Mouse (Mus musculus) CH12.LX (cell line): ENCODE measurements around the gene Troap.

Source experiments
- CTCF ChIP-seq, 2 experiments: IDR thresholded peaks in 1 of 2; conservative IDR thresholded peaks in 1 of 2; 2 replicates each; pipeline ENCODE4 v1.5.1; 2011 to 2012; ENCODE audit warnings: low read depth in 2 of 2, low read length in 2 of 2, improper control_type of control experiment in 1 of 2, inconsistent platforms in 1 of 2, mild to moderate bottlenecking in 1 of 2, moderate library complexity in 1 of 2
- EP300 ChIP-seq: IDR thresholded peaks from 2 replicates; pipeline ENCODE4 v1.6.1; 2011; ENCODE audit warnings: low read length, improper control_type of control experiment
- JUND ChIP-seq: conservative IDR thresholded peaks from 2 replicates; pipeline ENCODE4 v1.6.1; 2011; ENCODE audit warnings: low read depth, low read length, improper control_type of control experiment
- MEF2A ChIP-seq: IDR thresholded peaks from 2 replicates; pipeline ENCODE4 v1.6.1; 2014; ENCODE audit warnings: low read depth, mild to moderate bottlenecking, inconsistent platforms, low read length, improper control_type of control experiment, borderline replicate concordance
- NRF1 ChIP-seq: IDR thresholded peaks from 2 replicates; pipeline ENCODE4 v1.6.1; 2014; ENCODE audit warnings: low read depth, mild to moderate bottlenecking, inconsistent platforms, low read length, improper control_type of control experiment, moderate library complexity
- POLR2A ChIP-seq: IDR thresholded peaks from 2 replicates; pipeline ENCODE4 v1.6.1; 2011; ENCODE audit warnings: low read depth, mild to moderate bottlenecking, improper control_type of control experiment, low read length
- POLR2AphosphoS2 ChIP-seq: IDR thresholded peaks from 2 replicates; pipeline ENCODE4 v1.6.1; 2011; ENCODE audit warnings: low read depth, low read length, improper control_type of control experiment
- TCF12 ChIP-seq: IDR thresholded peaks from 2 replicates; pipeline ENCODE4 v1.6.1; 2014; ENCODE audit warnings: low read depth, mild to moderate bottlenecking, inconsistent platforms, low read length, improper control_type of control experiment
- USF1 ChIP-seq: IDR thresholded peaks from 2 replicates; pipeline ENCODE4 v1.6.1; 2014; ENCODE audit warnings: low read depth, mild to moderate bottlenecking, inconsistent platforms, low read length, improper control_type of control experiment
- ZKSCAN1 ChIP-seq: IDR thresholded peaks from 2 replicates; pipeline ENCODE4 v1.6.1; 2012; ENCODE audit warnings: low read depth, inconsistent platforms, low read length, improper control_type of control experiment, borderline replicate concordance

DNA sequence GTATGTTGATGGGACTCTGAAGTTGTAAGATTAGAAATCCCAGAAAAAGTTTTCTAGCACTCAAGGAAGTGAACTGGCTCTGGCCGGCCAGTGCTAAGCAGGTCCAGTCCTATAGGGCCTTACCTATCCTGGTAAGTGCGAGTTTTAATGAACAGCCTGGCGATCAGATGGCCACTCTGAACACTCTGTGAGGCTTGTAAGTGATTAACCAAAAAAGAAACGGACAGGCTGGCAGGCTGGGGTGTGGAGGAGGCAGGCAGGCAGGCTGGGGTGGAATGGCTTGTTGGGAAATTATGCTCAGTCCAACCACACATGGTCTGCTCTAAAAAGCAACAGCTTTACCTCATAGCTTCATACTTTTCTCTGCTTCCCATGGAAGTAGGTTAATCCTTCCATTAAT, 38.9 kb upstream of the Troap start:
- TF ChIP-seq CTCF (conservative IDR thresholded peaks at IDR 0.05 in 1 of 2, IDR thresholded peaks at IDR 0.05 in 1 of 2; ENCODE audit: low read depth in 2 of 2, low read length in 2 of 2) (no peak), EP300 (no peak), MEF2A (no peak), TCF12 (no peak), JUND (no peak), POLR2AphosphoS2 (no peak), USF1 (no peak), POLR2A (no peak), NRF1 (no peak), ZKSCAN1 (no peak)
